Mouse (Mus musculus) hindbrain, embryonic 11.5 days (tissue): ENCODE results near the gene Ywhae. TPM values are rescaled to one million over a fixed set of nuclear protein-coding genes. Genes with fewer than 3 reads are reported as not detected.

ENCODE experiments used
- ATAC-seq: fragments of 200-750 bp; cut with Nextera tagmentation; 2 replicates; pipeline ENCODE4 v1.8.0; 2017; ENCODE audit warnings: mild to moderate bottlenecking, moderate TSS enrichment, moderate library complexity; ENCODE audit not compliant: low FRiP score
- DNase-seq: peaks from one replicate; pipeline ENCODE4 v3.0.0-alpha.2; 2015; ENCODE audit warnings: low spot score
- H3K27ac ChIP-seq: fragments of 300-500 bp; sonication (generic); 2 replicates; pipeline ENCODE4 v1.5.1; 2014; ENCODE audit warnings: mild to moderate bottlenecking, low read depth, low read length
- H3K27me3 ChIP-seq: fragments of 300-500 bp; sonication (generic); 2 replicates; pipeline ENCODE4 v1.6.1; 2014; ENCODE audit warnings: mild to moderate bottlenecking, low read length, moderate library complexity, mixed read lengths; ENCODE audit not compliant: control insufficient read depth, insufficient read depth
- H3K36me3 ChIP-seq: fragments of 300-500 bp; sonication (generic); 2 replicates; pipeline ENCODE4 v1.6.1; 2014; ENCODE audit warnings: mild to moderate bottlenecking, low read length, moderate library complexity, mixed read lengths; ENCODE audit not compliant: control insufficient read depth, insufficient read depth
- H3K4me1 ChIP-seq: fragments of 300-500 bp; sonication (generic); replicated peaks from 2 replicates; pipeline ENCODE4 v1.6.1; 2014; ENCODE audit warnings: low read length, mixed read lengths; ENCODE audit not compliant: control insufficient read depth, insufficient read depth
- H3K4me2 ChIP-seq: fragments of 300-500 bp; sonication (generic); replicated peaks from 2 replicates; pipeline ENCODE4 v1.6.1; 2014; ENCODE audit warnings: mild to moderate bottlenecking, low read depth, low read length
- H3K4me3 ChIP-seq: fragments of 300-500 bp; sonication (generic); 2 replicates; pipeline ENCODE4 v1.5.1; 2014; ENCODE audit warnings: low read depth, low read length
- H3K9ac ChIP-seq: fragments of 300-500 bp; sonication (generic); 2 replicates; pipeline ENCODE4 v1.6.1; 2014; ENCODE audit warnings: low read depth, low read length
- H3K9me3 ChIP-seq: fragments of 300-500 bp; sonication (generic); 2 replicates; pipeline ENCODE4 v1.6.1; 2016; ENCODE audit warnings: low read length; ENCODE audit not compliant: control insufficient read depth
- WGBS: fragments of 180-500 bp; shearing (Covaris S2); extraction: QIAGEN DNeasy Blood & Tissue Kit; methylation state at CpG from one replicate; pipeline ENCODE4 v1.1.7; 2014; 5-methylcytosine and 5-hydroxymethylcytosine counted together
- polyA plus RNA-seq: library from polyadenylated mRNA; unstranded; fragments of >200 nt; fragmentation: Nextera tagmentation; extraction: Ambion mirVana; gene quantifications from 2 replicates; pipeline ENCODE4 v1.2.1, GENCODE M21; 2014

Gene Ywhae
- polyA plus RNA-seq, 1 experiment from 2014 or later = 1,626 TPM

DNA sequence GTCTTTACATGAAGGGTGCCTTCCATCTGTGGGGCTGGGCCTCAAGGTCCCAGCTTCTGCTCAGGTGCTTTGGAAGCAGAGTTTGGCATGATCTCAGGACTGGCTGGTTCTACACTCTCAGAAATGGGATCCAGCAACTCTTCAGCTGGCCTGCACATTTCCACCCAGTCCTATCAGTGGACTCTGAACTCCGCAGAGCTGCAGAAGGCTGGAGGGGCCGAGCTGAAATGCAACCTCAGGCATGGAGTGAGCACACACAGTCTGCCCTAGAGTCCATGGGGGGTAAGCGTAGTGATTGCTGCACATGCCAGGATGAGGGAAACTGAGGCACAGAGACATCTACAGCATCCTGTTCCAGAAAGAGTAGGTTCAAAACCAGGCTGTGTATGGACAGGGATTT is 77.9 kb downstream of the Ywhae start:
- H3K4me3 ChIP-seq = no peak overlapping the region
- WGBS = 94% methylated on average over 3 of the region's 3 CpGs
- H3K9me3 ChIP-seq = no peaks in the 10 kb centered on the region
- H3K27me3 ChIP-seq = no peaks in the 10 kb centered on the region
- H3K4me2 ChIP-seq = no peak overlapping the region
- no peaks in the 10 kb centered on the region for H3K4me1 ChIP-seq
- no peaks in the 10 kb centered on the region for H3K36me3 ChIP-seq
- ATAC-seq (no peak), DNase-seq (no peak)
- no peak overlapping the region for H3K27ac ChIP-seq
- H3K9ac ChIP-seq = no peak overlapping the region

DNA sequence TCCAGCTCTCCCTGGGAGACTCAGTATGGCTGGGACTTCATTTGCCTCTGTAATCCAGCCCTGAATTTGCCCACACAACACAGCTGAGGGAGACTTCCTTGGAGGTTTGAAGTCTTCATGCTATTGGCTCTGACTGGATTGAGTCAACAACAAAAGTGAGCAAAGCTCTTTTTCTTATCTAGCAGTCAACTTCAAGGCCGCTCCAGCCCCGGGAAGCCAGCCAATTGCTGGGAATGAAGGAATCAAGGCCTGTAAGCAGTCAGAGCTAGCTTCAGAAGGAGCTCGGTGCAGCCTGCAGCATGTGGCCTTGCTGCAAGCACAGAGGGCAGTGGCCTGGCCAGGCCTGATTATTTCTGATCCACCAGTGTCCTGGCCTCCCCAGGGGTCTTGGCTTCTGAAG is 79.2 kb downstream of the Ywhae start:
- WGBS = 58% methylated on average over 3 of the region's 3 CpGs
- Histone ChIP-seq H3K27ac (no peak overlapping the region), H3K36me3 (no peaks in the 10 kb centered on the region)

DNA sequence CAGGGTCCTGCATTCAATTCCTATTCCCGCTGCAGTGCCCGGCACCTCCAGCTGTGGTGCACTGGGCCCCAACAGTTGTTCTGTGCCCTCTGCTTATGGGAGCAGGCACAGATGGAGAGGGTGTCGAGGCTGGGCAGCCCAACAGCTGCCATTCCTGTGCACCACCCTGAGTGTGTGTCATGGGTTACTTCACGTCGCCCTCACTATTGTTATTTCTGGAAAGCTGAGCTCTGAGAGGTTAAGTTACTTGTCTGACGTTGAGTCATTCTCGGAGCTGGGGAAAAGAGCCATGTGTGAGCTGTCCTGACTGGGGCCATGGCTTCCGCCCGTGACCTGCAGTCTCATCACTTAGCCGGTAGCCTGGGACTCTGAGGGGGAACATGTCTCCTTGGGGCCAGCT is 80.4 kb downstream of the Ywhae start:
- 53% methylated on average over 10 of the region's 10 CpGs for WGBS
- no peak overlapping the region for H3K27ac ChIP-seq
- H3K9ac ChIP-seq = no peak overlapping the region
- no peaks in the 10 kb centered on the region for H3K27me3 ChIP-seq
- H3K9me3 ChIP-seq = no peaks in the 10 kb centered on the region
- ATAC-seq = no peak
- H3K36me3 ChIP-seq = no peaks in the 10 kb centered on the region
- no peak overlapping the region for H3K4me3 ChIP-seq
- no peak overlapping the region for H3K4me2 ChIP-seq
- no peak for DNase-seq
- 0 out of 2 replicates have a peak, but pooled peaks cover 2% of the 10 kb centered on the region for H3K4me1 ChIP-seq

More for the DNA sequence above, 79.2 kb downstream of the Ywhae start:
- H3K9me3 ChIP-seq = no peaks in the 10 kb centered on the region
- H3K4me1 ChIP-seq = no peaks in the 10 kb centered on the region
- no peak for ATAC-seq
- H3K27me3 ChIP-seq = no peaks in the 10 kb centered on the region
- no peak for DNase-seq
- no peak overlapping the region for H3K4me3 ChIP-seq
- no peak overlapping the region for H3K4me2 ChIP-seq
- H3K9ac ChIP-seq = no peak overlapping the region

Other genes with a start within 250 kb of the Ywhae start
- 86.6 and 89.6 TPM in 2 replicates for gene Prpf8, start 246.1 kb upstream of the Ywhae start, polyA plus RNA-seq
- gene Rilp, start 222.8 kb upstream of the Ywhae start, polyA plus RNA-seq = 0.63 and 0.66 TPM in 2 replicates
- 3.4 and 4.0 TPM in 2 replicates for gene Scarf1, start 219.3 kb upstream of the Ywhae start, polyA plus RNA-seq
- gene Slc43a2, start 201.2 kb upstream of the Ywhae start, polyA plus RNA-seq = 5.5 and 5.9 TPM in 2 replicates
- gene Pitpna, start 144.8 kb upstream of the Ywhae start, polyA plus RNA-seq = 96.2 and 99.5 TPM in 2 replicates
- gene Inpp5k, start 101.9 kb upstream of the Ywhae start, polyA plus RNA-seq = 26.5 and 28.8 TPM in 2 replicates
- gene Myo1c, start 82.4 kb upstream of the Ywhae start, polyA plus RNA-seq = 9.9 and 10.4 TPM in 2 replicates
- gene Crk, start 53.6 kb upstream of the Ywhae start, polyA plus RNA-seq = 113 and 127 TPM in 2 replicates
- 0.24 and 0.62 TPM in 2 replicates for gene Doc2b, start 63.2 kb downstream of the Ywhae start, polyA plus RNA-seq
- 1.5 and 2.2 TPM in 2 replicates for gene Rph3al, start 205.6 kb downstream of the Ywhae start, polyA plus RNA-seq